Mouse (Mus musculus) C2C12 (cell line): ENCODE results near the gene Rap1gap2. TPM values are rescaled to one million over a fixed set of nuclear protein-coding genes. Genes with fewer than 3 reads are reported as not detected.

ENCODE experiments used
- H3K27me3 ChIP-seq: one replicate; pipeline ENCODE4 v1.6.1; 2011; ENCODE audit not compliant: control insufficient read depth, insufficient read depth, insufficient read length
- H3K36me3 ChIP-seq: one replicate; pipeline ENCODE4 v1.6.1; 2011; ENCODE audit not compliant: control insufficient read depth, insufficient read depth
- H3K4me3 ChIP-seq: one replicate; pipeline ENCODE4 v1.5.1; 2011; ENCODE audit warnings: mild to moderate bottlenecking, control low read depth; ENCODE audit not compliant: poor library complexity, insufficient read depth, severe bottlenecking
- H3K79me2 ChIP-seq: one replicate; pipeline ENCODE4 v1.6.1; 2011; ENCODE audit not compliant: control insufficient read depth, insufficient read depth
- H3K79me3 ChIP-seq: one replicate; pipeline ENCODE4 v1.6.1; 2011; ENCODE audit warnings: low read depth, control low read depth
- H3ac ChIP-seq: one replicate; pipeline ENCODE3; 2011; ENCODE audit warnings: low read depth; ENCODE audit not compliant: control insufficient read depth, insufficient read length
- CEBPB ChIP-seq: IDR thresholded peaks from one replicate; pipeline ENCODE4 v1.6.1; 2011; ENCODE audit warnings: low read depth, mild to moderate bottlenecking, control low read depth, moderate library complexity
- CTCF ChIP-seq: IDR thresholded peaks from one replicate; pipeline ENCODE4 v1.5.1; 2011; ENCODE audit not compliant: control insufficient read depth, insufficient read depth, insufficient read length
- FOSL1 ChIP-seq: IDR thresholded peaks from one replicate; pipeline ENCODE4 v1.8.0; 2011; ENCODE audit warnings: mild to moderate bottlenecking, low read length; ENCODE audit not compliant: poor library complexity, insufficient read depth, severe bottlenecking
- MAX ChIP-seq: IDR thresholded peaks from one replicate; pipeline ENCODE4 v1.6.1; 2011; ENCODE audit warnings: mild to moderate bottlenecking, control low read depth
- MYOD1 ChIP-seq: IDR thresholded peaks from one replicate; pipeline ENCODE4 v1.6.1; 2011; ENCODE audit warnings: low read depth; ENCODE audit not compliant: control insufficient read depth, insufficient read length
- MYOG ChIP-seq: IDR thresholded peaks from one replicate; pipeline ENCODE4 v1.6.1; 2011; ENCODE audit not compliant: control insufficient read depth, insufficient read length; ENCODE audit errors: extremely low read depth
- USF1 ChIP-seq: IDR thresholded peaks from one replicate; pipeline ENCODE4 v1.6.1; 2011; ENCODE audit warnings: low read depth, mild to moderate bottlenecking, control low read depth, moderate library complexity
- polyA plus RNA-seq: library from polyadenylated mRNA; unstranded; fragments of >200 nt; fragmentation: generic; extraction: Trizol; gene quantifications from one replicate; pipeline ENCODE4 v1.2.1, GENCODE M21; 2012; ENCODE audit warnings: missing spikeins

Rap1gap2 gene
- polyA plus RNA-seq, 1 experiment, result 1.4 TPM

GRCm38 (mm10) chr11:74429798-74430529 lies 180.8 kb downstream of the Rap1gap2 start:
- no peaks in the 10 kb centered on the region for H3K79me3 ChIP-seq
- H3K4me3 ChIP-seq, result no peak overlapping the region
- H3K27me3 ChIP-seq, result no peaks in the 10 kb centered on the region
- H3ac ChIP-seq, result no peak overlapping the region
- H3K79me2 ChIP-seq, result no peaks in the 10 kb centered on the region
- H3K36me3 ChIP-seq, result no peaks in the 10 kb centered on the region
- TF ChIP-seq FOSL1 (no peak), MAX (no peak), CEBPB (no peak), CTCF (no peak), MYOG (no peak), USF1 (no peak), MYOD1 (no peak)

DNA sequence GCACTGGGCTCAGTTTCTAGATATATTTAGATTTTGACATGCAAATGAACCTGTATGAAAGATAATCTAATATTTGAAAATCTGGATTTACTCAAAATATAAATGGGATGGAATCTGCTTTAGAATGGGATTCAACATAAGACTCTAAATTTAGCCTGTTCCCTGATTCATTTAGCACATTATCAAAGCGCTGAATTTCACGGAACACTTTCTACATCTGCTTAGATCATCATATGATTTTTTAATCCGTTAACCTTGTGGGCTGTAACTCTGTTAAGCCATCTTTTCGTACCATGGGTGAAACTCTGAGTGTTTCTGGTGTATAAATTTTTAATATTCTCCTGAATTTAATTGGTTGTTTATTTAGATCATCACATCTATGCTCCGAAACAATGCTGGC lies 184.4 kb downstream of the Rap1gap2 start:
- Histone ChIP-seq H3K27me3 (no peaks in the 10 kb centered on the region), H3K4me3 (no peak overlapping the region), H3K36me3 (no peaks in the 10 kb centered on the region), H3K79me3 (no peaks in the 10 kb centered on the region), H3K79me2 (no peaks in the 10 kb centered on the region), H3ac (no peak overlapping the region)
- no peak for TF ChIP-seq CTCF
- no peak for TF ChIP-seq MYOD1
- TF ChIP-seq MAX, result no peak
- TF ChIP-seq MYOG, result no peak
- no peak for TF ChIP-seq FOSL1
- no peak for TF ChIP-seq USF1
- no peak for TF ChIP-seq CEBPB

- H3K4me3 ChIP-seq, result no peak overlapping the region
- no peaks in the 10 kb centered on the region for H3K79me3 ChIP-seq
- no peaks in the 10 kb centered on the region for H3K27me3 ChIP-seq
- H3K36me3 ChIP-seq, result no peaks in the 10 kb centered on the region
- H3K79me2 ChIP-seq, result no peaks in the 10 kb centered on the region
- no peak overlapping the region for H3ac ChIP-seq
- TF ChIP-seq MYOD1, result no peak
- TF ChIP-seq MYOG, result no peak
- no peak for TF ChIP-seq FOSL1
- TF ChIP-seq CTCF, result no peak
- TF ChIP-seq USF1, result no peak
- no peak for TF ChIP-seq MAX
- no peak for TF ChIP-seq CEBPB
These were observed 188.7 kb downstream of the Rap1gap2 start for GRCm38 (mm10) chr11:74422019-74422418.

- no peak overlapping the region for H3ac ChIP-seq
- TF ChIP-seq MYOG, result no peak
- no peak for TF ChIP-seq USF1
- TF ChIP-seq CTCF, result no peak
- no peak for TF ChIP-seq MAX
- no peak for TF ChIP-seq MYOD1
- no peak for TF ChIP-seq FOSL1
- no peak for TF ChIP-seq CEBPB
- no peak overlapping the region for H3K4me3 ChIP-seq
- H3K36me3 ChIP-seq, result no peaks in the 10 kb centered on the region
- no peaks in the 10 kb centered on the region for H3K79me2 ChIP-seq
- no peaks in the 10 kb centered on the region for H3K27me3 ChIP-seq
- no peaks in the 10 kb centered on the region for H3K79me3 ChIP-seq
These were observed 189.6 kb downstream of the Rap1gap2 start for GRCm38 (mm10) chr11:74421151-74421550.

GRCm38 (mm10) chr11:74419601-74420000 lies 191.1 kb downstream of the Rap1gap2 start:
- H3K4me3 ChIP-seq, result no peak overlapping the region

More at GRCm38 (mm10) chr11:74419601-74420000, 191.1 kb downstream of the Rap1gap2 start:
- Histone ChIP-seq H3ac (no peak overlapping the region), H3K27me3 (no peaks in the 10 kb centered on the region), H3K36me3 (no peaks in the 10 kb centered on the region), H3K79me3 (no peaks in the 10 kb centered on the region), H3K79me2 (no peaks in the 10 kb centered on the region)
- TF ChIP-seq USF1 (no peak), FOSL1 (no peak), MAX (no peak), CEBPB (no peak), CTCF (no peak), MYOG (no peak), MYOD1 (no peak)
